Comparison of ENCODE assay signal across 12 mouse cellular contexts in the genomic region with DNA sequence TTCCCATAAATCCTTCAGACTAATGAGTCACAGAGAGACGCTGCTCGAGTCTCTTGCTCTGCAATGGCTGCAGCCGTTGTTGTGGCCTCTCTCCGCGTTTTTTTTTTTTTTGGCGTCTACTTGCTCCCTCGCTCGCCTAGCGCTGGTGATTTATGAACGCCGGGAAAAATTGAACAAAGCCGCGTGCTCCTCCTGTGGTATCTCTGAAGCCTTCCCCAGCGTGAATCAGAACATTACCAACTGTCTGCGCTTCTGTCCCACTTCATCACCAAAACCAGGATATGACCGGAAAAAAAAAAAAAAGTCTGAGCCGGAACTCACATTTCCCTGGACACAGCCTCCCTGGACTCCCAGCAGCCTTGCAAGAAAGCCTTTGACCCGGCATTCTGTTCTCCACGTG. TPM values are rescaled to one million over a fixed set of nuclear protein-coding genes. Genes with fewer than 3 reads are reported as not detected.
A peak's percentile ranks its signal among the peaks of the same experiment; 100 is the strongest.
DNase-seq lines count a peak whose midpoint lies in the region; ATAC-seq and TF ChIP-seq lines count a peak whose summit lies in the region.
"Had no signal": no experiment of that assay in that cellular context is flagged by ENCODE, and none has a peak within 500 bp of the region (broad histone marks: within the 10 kb centered on the region; RNA-seq: fewer than 3 reads in every experiment).

No protein-coding gene starts in this region.

- TF ChIP-seq POLR2A in small intestine, adult 2 months (IDR thresholded peaks at IDR 0.05; ENCODE audit: low read depth, low read length) = no peak; the same call in 1 of the 2 replicates

- no peaks in the 10 kb centered on the region for H3K9me3 ChIP-seq in heart, embryonic 15.5 days (replicated peaks)
- no peaks in the 10 kb centered on the region for H3K9me3 ChIP-seq in hindbrain, embryonic 13.5 days
- H3K9me3 ChIP-seq in midbrain, embryonic 14.5 days (ENCODE audit: control insufficient read depth, low read length) = no peaks in the 10 kb centered on the region
- H3K9me3 ChIP-seq: embryonic facial prominence, embryonic 13.5 days had no signal

- peaks cover 100% of the 10 kb centered on the region for H3K27me3 ChIP-seq in heart, embryonic 15.5 days
- peaks cover 97% of the 10 kb centered on the region for H3K27me3 ChIP-seq in hindbrain, embryonic 13.5 days
- H3K27me3 ChIP-seq in small intestine, adult 2 months (ENCODE audit: control insufficient read depth, insufficient read depth, low read length) = peaks cover 24% of the 10 kb centered on the region
- H3K27me3 ChIP-seq in midbrain, embryonic 14.5 days (ENCODE audit: control insufficient read depth, insufficient read depth, low read length) = peaks cover 100% of the 10 kb centered on the region

- peaks cover 4% of the 10 kb centered on the region; the same call in 1 of the 2 replicates for H3K4me1 ChIP-seq in heart, embryonic 15.5 days (replicated peaks)
- peaks cover 77% of the 10 kb centered on the region for H3K4me1 ChIP-seq in hindbrain, embryonic 13.5 days (replicated peaks)
- peaks cover 12% of the 10 kb centered on the region for H3K4me1 ChIP-seq in small intestine, adult 2 months (ENCODE audit: control insufficient read depth, insufficient read depth, insufficient read length, low read length)
- H3K4me1 ChIP-seq in midbrain, embryonic 14.5 days (ENCODE audit: control insufficient read depth, insufficient read depth, low read length) = no peaks in the 10 kb centered on the region
- H3K4me1 ChIP-seq: embryonic facial prominence, embryonic 13.5 days had no signal

- 3% methylated on average over 19 of the region's 19 CpGs for WGBS in heart, embryonic 15.5 days
- 1% methylated on average over 19 of the region's 19 CpGs for WGBS in hindbrain, embryonic 13.5 days
- 22% methylated on average over 19 of the region's 19 CpGs for WGBS in small intestine, adult 2 months
- under 1% methylated on average over 19 of the region's 19 CpGs for WGBS in midbrain, embryonic 14.5 days

- H3K27ac ChIP-seq in heart, embryonic 15.5 days = no peak overlapping the region
- H3K27ac ChIP-seq in hindbrain, embryonic 13.5 days = peak overlapping the region; percentile 99
- H3K27ac ChIP-seq in small intestine, adult 2 months (ENCODE audit: insufficient read depth, low read depth, low read length) = no peak overlapping the region
- no peak overlapping the region for H3K27ac ChIP-seq in midbrain, embryonic 14.5 days (replicated peaks; ENCODE audit: low read depth, low read length)
- H3K27ac ChIP-seq: embryonic facial prominence, embryonic 13.5 days had no signal

- DNase-seq in heart, adult 9 months (ENCODE audit: low spot score in 2 of 2) = no peak
- peak; percentile 60 to 66 for DNase-seq in kidney, postnatal 4 days
- DNase-seq in ovary, postnatal 36 days (ENCODE audit: low spot score) = no peak
- DNase-seq in midbrain, embryonic 14.5 days = no peak
- no peak for DNase-seq in heart, postnatal 25 days (ENCODE audit: low spot score)
- DNase-seq: gastrocnemius, postnatal 36 days had no signal

- H3K4me2 ChIP-seq in heart, embryonic 15.5 days = peak overlapping the region; percentile 4; the same call in 1 of the 2 replicates
- peak overlapping the region; percentile 88 for H3K4me2 ChIP-seq in hindbrain, embryonic 13.5 days
- no peak overlapping the region for H3K4me2 ChIP-seq in midbrain, embryonic 14.5 days (ENCODE audit: low read length)
- H3K4me2 ChIP-seq: embryonic facial prominence, embryonic 13.5 days had no signal

- H3K4me3 ChIP-seq in heart, embryonic 15.5 days = no peak overlapping the region
- H3K4me3 ChIP-seq in hindbrain, embryonic 13.5 days = peak overlapping the region; percentile 70
- peak overlapping the region; percentile 2; the same call in 1 of the 2 replicates for H3K4me3 ChIP-seq in small intestine, adult 2 months (ENCODE audit: low read depth, low read length)
- no peak overlapping the region for H3K4me3 ChIP-seq in midbrain, embryonic 14.5 days (replicated peaks; ENCODE audit: low read depth, low read length)
- H3K4me3 ChIP-seq: embryonic facial prominence, embryonic 13.5 days had no signal

- no peak for ATAC-seq in heart, embryonic 15.5 days (replicated peaks; ENCODE audit: insufficient number of reproducible peaks, insufficient read depth, low FRiP score, low read depth)
- no peak for ATAC-seq in hindbrain, embryonic 13.5 days (ENCODE audit: low FRiP score)
- ATAC-seq in midbrain, embryonic 14.5 days (ENCODE audit: low FRiP score, low TSS enrichment) = no peak

- no peak overlapping the region for H3K9ac ChIP-seq in heart, embryonic 15.5 days
- peak overlapping the region; percentile 71 for H3K9ac ChIP-seq in hindbrain, embryonic 13.5 days
- no peak overlapping the region for H3K9ac ChIP-seq in midbrain, embryonic 14.5 days (replicated peaks; ENCODE audit: low read length)
- H3K9ac ChIP-seq: embryonic facial prominence, embryonic 13.5 days had no signal

- TF ChIP-seq CTCF in small intestine, adult 2 months (IDR thresholded peaks at IDR 0.05; ENCODE audit: extremely low read depth, insufficient read length, insufficient replicate concordance, low read depth, low read length) = no peak

- no peaks in the 10 kb centered on the region for H3K36me3 ChIP-seq in heart, embryonic 15.5 days
- no peaks in the 10 kb centered on the region for H3K36me3 ChIP-seq in hindbrain, embryonic 13.5 days
- no peaks in the 10 kb centered on the region for H3K36me3 ChIP-seq in small intestine, adult 2 months (ENCODE audit: control insufficient read depth, insufficient read depth, low read length)
- no peaks in the 10 kb centered on the region for H3K36me3 ChIP-seq in midbrain, embryonic 14.5 days (ENCODE audit: control insufficient read depth, insufficient read depth, low read length)
- H3K36me3 ChIP-seq: embryonic facial prominence, embryonic 13.5 days had no signal

- intact Hi-C loops in heart, postnatal 25 days (cut with DNase I) = no loop called here

RNA-seq across cellular contexts. Expression of gene Hoxa4, which starts 6.3 kb away (rescaled TPM):
- polyA plus RNA-seq in heart, embryonic 15.5 days (2015; fragmentation: Nextera tagmentation; extraction: Ambion mirVana) = 0.43 and 0.77 TPM in 2 replicates
- 14.5 and 14.8 TPM in 2 replicates for polyA plus RNA-seq in hindbrain, embryonic 13.5 days (2015; fragmentation: Nextera tagmentation; extraction: Ambion mirVana)
- polyA plus RNA-seq in small intestine, adult 2 months (2012; rRNA removed) = 2.3 and 2.4 TPM in 2 replicates
- polyA plus RNA-seq in midbrain, embryonic 14.5 days (2014; fragmentation: Nextera tagmentation; extraction: Ambion mirVana) = not detected in 2 replicates
- total RNA-seq in heart, postnatal 25 days (2021) = under 1 TPM; 0.22 to 0.36 TPM
- total RNA-seq: layer of hippocampus, adult 8-10 months had no signal

RNA-seq across cellular contexts. Expression of gene 5730596B20Rik, which starts 7.9 kb away (rescaled TPM):
- polyA plus RNA-seq in heart, embryonic 15.5 days (2015; fragmentation: Nextera tagmentation; extraction: Ambion mirVana) = 0.33 and 0.68 TPM in 2 replicates
- 7.6 and 8.3 TPM in 2 replicates for polyA plus RNA-seq in hindbrain, embryonic 13.5 days (2015; fragmentation: Nextera tagmentation; extraction: Ambion mirVana)
- polyA plus RNA-seq in small intestine, adult 2 months (2012; rRNA removed) = 0.10 TPM in 1 of 2 replicates, not detected in the other
- not detected in 2 replicates for polyA plus RNA-seq in midbrain, embryonic 14.5 days (2014; fragmentation: Nextera tagmentation; extraction: Ambion mirVana)
- not detected for total RNA-seq in heart, postnatal 25 days (2021)
- total RNA-seq: gastrocnemius, postnatal 36 days; layer of hippocampus, adult 8-10 months had no signal
- polyA plus RNA-seq: spleen, adult 2 months had no signal

RNA-seq across cellular contexts. Expression of gene Hoxa5, which starts 19.2 kb away (rescaled TPM):
- polyA plus RNA-seq in heart, embryonic 15.5 days (2015; fragmentation: Nextera tagmentation; extraction: Ambion mirVana) = 2.3 and 6.3 TPM in 2 replicates
- polyA plus RNA-seq in hindbrain, embryonic 13.5 days (2015; fragmentation: Nextera tagmentation; extraction: Ambion mirVana) = 116 and 150 TPM in 2 replicates
- 3.5 and 4.7 TPM in 2 replicates for polyA plus RNA-seq in small intestine, adult 2 months (2012; rRNA removed)
- not detected in 2 replicates for polyA plus RNA-seq in midbrain, embryonic 14.5 days (2014; fragmentation: Nextera tagmentation; extraction: Ambion mirVana)
- 1 to 10 TPM in 1 of 2 experiments, under 1 TPM in 1; 0.52 to 1.3 TPM for total RNA-seq in heart, postnatal 25 days (2021)
- total RNA-seq: layer of hippocampus, adult 8-10 months had no signal

RNA-seq across cellular contexts. Expression of gene Hoxa2, which starts 20.6 kb away (rescaled TPM):
- polyA plus RNA-seq in heart, embryonic 15.5 days (2015; fragmentation: Nextera tagmentation; extraction: Ambion mirVana) = 1.2 and 3.1 TPM in 2 replicates
- 39.1 and 40.2 TPM in 2 replicates for polyA plus RNA-seq in hindbrain, embryonic 13.5 days (2015; fragmentation: Nextera tagmentation; extraction: Ambion mirVana)
- polyA plus RNA-seq in small intestine, adult 2 months (2012; rRNA removed) = 0.83 and 1.0 TPM in 2 replicates
- 0.12 and 0.20 TPM in 2 replicates for polyA plus RNA-seq in midbrain, embryonic 14.5 days (2014; fragmentation: Nextera tagmentation; extraction: Ambion mirVana)
- under 1 TPM; 0.31 to 0.34 TPM for total RNA-seq in heart, postnatal 25 days (2021)
- total RNA-seq: layer of hippocampus, adult 8-10 months had no signal

RNA-seq across cellular contexts. Expression of gene Hoxa6, which starts 23.3 kb away (rescaled TPM):
- 0.27 TPM in 1 of 2 replicates, not detected in the other for polyA plus RNA-seq in heart, embryonic 15.5 days (2015; fragmentation: Nextera tagmentation; extraction: Ambion mirVana)
- polyA plus RNA-seq in hindbrain, embryonic 13.5 days (2015; fragmentation: Nextera tagmentation; extraction: Ambion mirVana) = 16.3 and 28.0 TPM in 2 replicates
- 0.15 and 0.52 TPM in 2 replicates for polyA plus RNA-seq in small intestine, adult 2 months (2012; rRNA removed)
- polyA plus RNA-seq in midbrain, embryonic 14.5 days (2014; fragmentation: Nextera tagmentation; extraction: Ambion mirVana) = not detected in 2 replicates
- total RNA-seq in heart, postnatal 25 days (2021) = not detected
- total RNA-seq: layer of hippocampus, adult 8-10 months had no signal
- polyA plus RNA-seq: spleen, adult 2 months had no signal

Comparison
In these comparisons a context has a peak if more than half of its experiments do, and no peak if none do; other contexts are left out.
1. H3K4me3 ChIP-seq: peak in hindbrain, embryonic 13.5 days (single experiment) and small intestine, adult 2 months (single experiment); none in heart, embryonic 15.5 days (single experiment) and midbrain, embryonic 14.5 days (single experiment).
2. DNase-seq: peak in kidney, postnatal 4 days (2 of 2); none in heart, adult 9 months (0 of 2), ovary, postnatal 36 days (single experiment), midbrain, embryonic 14.5 days (single experiment) and heart, postnatal 25 days (single experiment).
3. RNA of gene Hoxa5, which starts 19.2 kb away (polyA plus RNA-seq): 116 to 150 TPM in hindbrain, embryonic 13.5 days; 3.5 to 4.7 TPM in small intestine, adult 2 months, 2.3 to 6.3 TPM in heart, embryonic 15.5 days and not detected in midbrain, embryonic 14.5 days; every median in the first group is over 10 times any median in the second.